Comparison of ENCODE assay signal across 10 mouse cellular contexts in the genomic region with DNA sequence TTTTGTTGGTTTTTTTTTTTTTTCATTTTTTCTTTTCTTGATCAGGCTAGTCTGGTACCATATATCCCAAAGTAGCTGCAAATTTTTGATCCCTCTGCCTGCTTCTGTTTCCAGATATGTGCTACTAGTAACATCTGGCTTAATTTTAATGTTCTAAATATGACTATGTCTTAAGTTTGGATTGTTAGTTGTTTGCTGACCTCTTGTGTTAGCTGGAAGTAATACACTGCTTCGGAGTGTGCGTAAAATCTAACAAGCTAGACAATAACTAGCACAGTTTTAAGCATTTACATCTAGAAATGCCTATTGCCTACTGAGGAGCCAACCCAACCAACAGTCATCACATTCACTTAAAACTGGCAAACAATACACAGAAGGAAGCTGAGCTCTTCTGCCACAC. TPM values are rescaled to one million over a fixed set of nuclear protein-coding genes. Genes with fewer than 3 reads are reported as not detected.
A peak's percentile ranks its signal among the peaks of the same experiment; 100 is the strongest.
DNase-seq lines count a peak whose midpoint lies in the region; ATAC-seq and TF ChIP-seq lines count a peak whose summit lies in the region.
"Had no signal": no experiment of that assay in that cellular context is flagged by ENCODE, and none has a peak within 500 bp of the region (broad histone marks: within the 10 kb centered on the region; RNA-seq: fewer than 3 reads in every experiment).

No protein-coding gene starts in this region.

- no peak for TF ChIP-seq EP300 in stomach, postnatal 0 days (optimal IDR thresholded peaks at IDR 0.05)

- peak; percentile 53 for DNase-seq in hindbrain, embryonic 14.5 days (ENCODE audit: low spot score)
- peak; percentile 35 for DNase-seq in thymus, adult 2 months
- DNase-seq in thymus, postnatal 36 days = no peak
- DNase-seq in brain, adult 2 months (ENCODE audit: low read depth, low spot score) = peak; percentile 60
- no peak for DNase-seq in stomach, postnatal 0 days (ENCODE audit: low spot score)
- DNase-seq in embryo, embryonic 11 days = no peak
- DNase-seq: gastrocnemius, postnatal 14 days had no signal

- no peak for TF ChIP-seq POLR2A in thymus, adult 2 months (IDR thresholded peaks at IDR 0.05; ENCODE audit: control insufficient read depth, extremely low read depth, insufficient read depth, low read length, poor library complexity)

- H3K36me3 ChIP-seq in hindbrain, embryonic 14.5 days (replicated peaks; ENCODE audit: control insufficient read depth, insufficient read depth) = peaks cover 30% of the 10 kb centered on the region
- H3K36me3 ChIP-seq in hindbrain, embryonic 12.5 days = peaks cover 13% of the 10 kb centered on the region
- peaks cover 22% of the 10 kb centered on the region for H3K36me3 ChIP-seq in thymus, adult 2 months (ENCODE audit: control insufficient read depth, insufficient read depth, low read length)
- peaks cover 3% of the 10 kb centered on the region; the same call in 1 of the 2 replicates for H3K36me3 ChIP-seq in stomach, postnatal 0 days (ENCODE audit: control insufficient read depth, insufficient read depth, low read length)

- no peaks in the 10 kb centered on the region for H3K9me3 ChIP-seq in hindbrain, embryonic 14.5 days (ENCODE audit: control insufficient read depth, low read length)
- H3K9me3 ChIP-seq in hindbrain, embryonic 12.5 days (replicated peaks) = no peaks in the 10 kb centered on the region
- no peaks in the 10 kb centered on the region for H3K9me3 ChIP-seq in stomach, postnatal 0 days (ENCODE audit: control insufficient read depth, low read length)
- H3K9me3 ChIP-seq: midbrain, embryonic 12.5 days; stomach, embryonic 15.5 days had no signal

- no peak for TF ChIP-seq CTCF in thymus, adult 2 months (IDR thresholded peaks at IDR 0.05; ENCODE audit: borderline replicate concordance, control insufficient read depth, extremely low read depth, insufficient read depth, low read length, poor library complexity)
- peak; percentile 74 for TF ChIP-seq CTCF in stomach, postnatal 0 days (IDR thresholded peaks at IDR 0.05; ENCODE audit: low read depth)

- no peak overlapping the region for H3K4me3 ChIP-seq in hindbrain, embryonic 14.5 days (replicated peaks; ENCODE audit: low read length)
- H3K4me3 ChIP-seq in hindbrain, embryonic 12.5 days = no peak overlapping the region
- H3K4me3 ChIP-seq in thymus, adult 2 months (ENCODE audit: control insufficient read depth, insufficient read depth, low read length) = no peak overlapping the region
- no peak overlapping the region for H3K4me3 ChIP-seq in stomach, postnatal 0 days (ENCODE audit: low read depth, low read length)
- H3K4me3 ChIP-seq: midbrain, embryonic 12.5 days; stomach, embryonic 15.5 days had no signal

- H3K4me2 ChIP-seq in hindbrain, embryonic 14.5 days (replicated peaks) = no peak overlapping the region
- no peak overlapping the region for H3K4me2 ChIP-seq in hindbrain, embryonic 12.5 days (replicated peaks)
- H3K4me2 ChIP-seq in stomach, postnatal 0 days (replicated peaks; ENCODE audit: low read depth) = no peak overlapping the region
- H3K4me2 ChIP-seq: midbrain, embryonic 12.5 days; stomach, embryonic 15.5 days had no signal

- ATAC-seq in hindbrain, embryonic 14.5 days (ENCODE audit: low FRiP score) = no peak
- ATAC-seq in hindbrain, embryonic 12.5 days (ENCODE audit: low FRiP score) = no peak
- ATAC-seq in stomach, postnatal 0 days (ENCODE audit: low FRiP score, low TSS enrichment) = no peak

- H3K4me1 ChIP-seq in hindbrain, embryonic 14.5 days (replicated peaks; ENCODE audit: control insufficient read depth, insufficient read depth, low read length) = no peaks in the 10 kb centered on the region
- H3K4me1 ChIP-seq in hindbrain, embryonic 12.5 days = no peaks in the 10 kb centered on the region
- H3K4me1 ChIP-seq in thymus, adult 2 months (replicated peaks; ENCODE audit: control insufficient read depth, insufficient read depth, low read length) = no peaks in the 10 kb centered on the region
- H3K4me1 ChIP-seq in stomach, postnatal 0 days (replicated peaks; ENCODE audit: control insufficient read depth, insufficient read depth) = no peaks in the 10 kb centered on the region
- H3K4me1 ChIP-seq: midbrain, embryonic 12.5 days; stomach, embryonic 15.5 days had no signal

- no peak overlapping the region for H3K27ac ChIP-seq in hindbrain, embryonic 14.5 days
- H3K27ac ChIP-seq in hindbrain, embryonic 12.5 days = no peak overlapping the region
- H3K27ac ChIP-seq in thymus, adult 2 months (ENCODE audit: control insufficient read depth, insufficient read depth, low read length) = no peak overlapping the region
- H3K27ac ChIP-seq in stomach, postnatal 0 days (replicated peaks) = no peak overlapping the region
- H3K27ac ChIP-seq: midbrain, embryonic 12.5 days; stomach, embryonic 15.5 days had no signal

- H3K9ac ChIP-seq in hindbrain, embryonic 14.5 days = no peak overlapping the region
- no peak overlapping the region for H3K9ac ChIP-seq in hindbrain, embryonic 12.5 days
- no peak overlapping the region for H3K9ac ChIP-seq in stomach, postnatal 0 days (ENCODE audit: low read length)
- H3K9ac ChIP-seq: midbrain, embryonic 12.5 days; stomach, embryonic 15.5 days had no signal

- H3K27me3 ChIP-seq in hindbrain, embryonic 14.5 days (ENCODE audit: control insufficient read depth, insufficient read depth, low read length) = no peaks in the 10 kb centered on the region
- no peaks in the 10 kb centered on the region for H3K27me3 ChIP-seq in hindbrain, embryonic 12.5 days
- H3K27me3 ChIP-seq in thymus, adult 2 months (ENCODE audit: control insufficient read depth, insufficient read depth, low read length) = no peaks in the 10 kb centered on the region
- no peaks in the 10 kb centered on the region for H3K27me3 ChIP-seq in stomach, postnatal 0 days (ENCODE audit: control insufficient read depth, insufficient read depth, low read length)
- H3K27me3 ChIP-seq: midbrain, embryonic 12.5 days; stomach, embryonic 15.5 days had no signal

- WGBS in hindbrain, embryonic 14.5 days = 84% methylated on average over 2 of the region's 2 CpGs
- WGBS in hindbrain, embryonic 12.5 days = 88% methylated on average over 2 of the region's 2 CpGs
- 87% methylated on average over 2 of the region's 2 CpGs for WGBS in thymus, adult 2 months
- 78% methylated on average over 2 of the region's 2 CpGs for WGBS in stomach, postnatal 0 days

RNA-seq across cellular contexts. Expression of gene Rpl15, which starts 13.4 kb away (rescaled TPM):
- 332 and 348 TPM in 2 replicates for polyA plus RNA-seq in hindbrain, embryonic 14.5 days (2014; fragmentation: Nextera tagmentation; extraction: Ambion mirVana)
- 320 and 326 TPM in 2 replicates for polyA plus RNA-seq in hindbrain, embryonic 12.5 days (2016; fragmentation: Nextera tagmentation; extraction: Ambion mirVana)
- 405 and 467 TPM in 2 replicates for polyA plus RNA-seq in thymus, adult 2 months (2012; rRNA removed)
- 372 and 389 TPM in 2 replicates for polyA plus RNA-seq in stomach, postnatal 0 days (2015; fragmentation: Nextera tagmentation; extraction: Ambion mirVana)

RNA-seq across cellular contexts. Expression of gene Nkiras1, which starts 13.6 kb away (rescaled TPM):
- polyA plus RNA-seq in hindbrain, embryonic 14.5 days (2014; fragmentation: Nextera tagmentation; extraction: Ambion mirVana) = 50.8 and 53.5 TPM in 2 replicates
- polyA plus RNA-seq in hindbrain, embryonic 12.5 days (2016; fragmentation: Nextera tagmentation; extraction: Ambion mirVana) = 24.4 and 25.8 TPM in 2 replicates
- polyA plus RNA-seq in thymus, adult 2 months (2012; rRNA removed) = 4.6 and 4.7 TPM in 2 replicates
- 14.2 and 15.9 TPM in 2 replicates for polyA plus RNA-seq in stomach, postnatal 0 days (2015; fragmentation: Nextera tagmentation; extraction: Ambion mirVana)

RNA-seq across cellular contexts. Expression of gene Nr1d2, which starts 45.7 kb away (rescaled TPM):
- polyA plus RNA-seq in hindbrain, embryonic 14.5 days (2014; fragmentation: Nextera tagmentation; extraction: Ambion mirVana) = 7.9 and 9.7 TPM in 2 replicates
- 4.9 and 5.3 TPM in 2 replicates for polyA plus RNA-seq in hindbrain, embryonic 12.5 days (2016; fragmentation: Nextera tagmentation; extraction: Ambion mirVana)
- polyA plus RNA-seq in thymus, adult 2 months (2012; rRNA removed) = 9.2 and 10.2 TPM in 2 replicates
- 11.1 and 13.0 TPM in 2 replicates for polyA plus RNA-seq in stomach, postnatal 0 days (2015; fragmentation: Nextera tagmentation; extraction: Ambion mirVana)

RNA-seq across cellular contexts. Expression of gene Ube2e1, which starts 47.1 kb away (rescaled TPM):
- 75.6 and 79.6 TPM in 2 replicates for polyA plus RNA-seq in hindbrain, embryonic 14.5 days (2014; fragmentation: Nextera tagmentation; extraction: Ambion mirVana)
- 176 and 178 TPM in 2 replicates for polyA plus RNA-seq in hindbrain, embryonic 12.5 days (2016; fragmentation: Nextera tagmentation; extraction: Ambion mirVana)
- polyA plus RNA-seq in thymus, adult 2 months (2012; rRNA removed) = 45.5 and 52.5 TPM in 2 replicates
- 104 TPM in 2 replicates for polyA plus RNA-seq in stomach, postnatal 0 days (2015; fragmentation: Nextera tagmentation; extraction: Ambion mirVana)

Comparison
In these comparisons a context has a peak if more than half of its experiments do, and no peak if none do; other contexts are left out.
1. DNase-seq: peak in hindbrain, embryonic 14.5 days (single experiment), thymus, adult 2 months (single experiment) and brain, adult 2 months (single experiment); none in thymus, postnatal 36 days (0 of 2), stomach, postnatal 0 days (single experiment) and embryo, embryonic 11 days (single experiment).